Mouse (Mus musculus) liver, embryonic 11.5 days (tissue): ENCODE results near the gene Apof. TPM values are rescaled to one million over a fixed set of nuclear protein-coding genes. Genes with fewer than 3 reads are reported as not detected.

Experiments used
- ATAC-seq: fragments of 200-750 bp; cut with Nextera tagmentation; replicated peaks from 2 replicates; pipeline ENCODE4 v1.8.0; 2017; ENCODE audit warnings: moderate number of reproducible peaks, mild to moderate bottlenecking, moderate TSS enrichment, moderate library complexity; ENCODE audit not compliant: low FRiP score
- DNase-seq: peaks from one replicate; pipeline ENCODE4 v3.0.0-alpha.2; 2017; ENCODE audit warnings: low spot score
- H3K27ac ChIP-seq: fragments of 300-500 bp; sonication (generic); 2 replicates; pipeline ENCODE4 v1.5.1; 2014; ENCODE audit warnings: mild to moderate bottlenecking, low read depth, low read length, control low read depth
- H3K27me3 ChIP-seq: fragments of 300-500 bp; sonication (generic); replicated peaks from 2 replicates; pipeline ENCODE4 v1.6.1; 2014; ENCODE audit warnings: low read length, mixed read lengths; ENCODE audit not compliant: control insufficient read depth, insufficient read depth
- H3K36me3 ChIP-seq: fragments of 300-500 bp; sonication (generic); 2 replicates; pipeline ENCODE4 v1.6.1; 2014; ENCODE audit warnings: mild to moderate bottlenecking, low read length, moderate library complexity, mixed read lengths; ENCODE audit not compliant: control insufficient read depth, insufficient read depth
- H3K4me1 ChIP-seq: fragments of 300-500 bp; sonication (generic); replicated peaks from 2 replicates; pipeline ENCODE4 v1.6.1; 2014; ENCODE audit warnings: low read length, mixed read lengths; ENCODE audit not compliant: control insufficient read depth, insufficient read depth
- H3K4me2 ChIP-seq: fragments of 300-500 bp; sonication (generic); 2 replicates; pipeline ENCODE4 v1.6.1; 2014; ENCODE audit warnings: mild to moderate bottlenecking, control low read depth, moderate library complexity
- H3K4me3 ChIP-seq: fragments of 300-500 bp; sonication (generic); 2 replicates; pipeline ENCODE4 v1.5.1; 2014; ENCODE audit warnings: low read depth, low read length, control low read depth
- H3K9ac ChIP-seq: fragments of 300-500 bp; sonication (generic); 2 replicates; pipeline ENCODE4 v1.6.1; 2014; ENCODE audit warnings: low read depth, low read length, control low read depth
- H3K9me3 ChIP-seq: fragments of 300-500 bp; sonication (generic); 2 replicates; pipeline ENCODE4 v1.6.1; 2016; ENCODE audit warnings: low read length, inconsistent platforms, mixed read lengths; ENCODE audit not compliant: control insufficient read depth
- WGBS: fragments of 180-500 bp; shearing (Covaris S2); extraction: QIAGEN DNeasy Blood & Tissue Kit; methylation state at CpG from one replicate; pipeline ENCODE4 v1.1.7; 2014; 5-methylcytosine and 5-hydroxymethylcytosine counted together
- polyA plus RNA-seq: library from polyadenylated mRNA; unstranded; fragments of >200 nt; fragmentation: Nextera tagmentation; extraction: Ambion mirVana; gene quantifications from 2 replicates; pipeline ENCODE4 v1.2.1, GENCODE M21; 2014

The Apof gene
- polyA plus RNA-seq, 1 experiment from 2014 or later = 25.0 TPM

DNA sequence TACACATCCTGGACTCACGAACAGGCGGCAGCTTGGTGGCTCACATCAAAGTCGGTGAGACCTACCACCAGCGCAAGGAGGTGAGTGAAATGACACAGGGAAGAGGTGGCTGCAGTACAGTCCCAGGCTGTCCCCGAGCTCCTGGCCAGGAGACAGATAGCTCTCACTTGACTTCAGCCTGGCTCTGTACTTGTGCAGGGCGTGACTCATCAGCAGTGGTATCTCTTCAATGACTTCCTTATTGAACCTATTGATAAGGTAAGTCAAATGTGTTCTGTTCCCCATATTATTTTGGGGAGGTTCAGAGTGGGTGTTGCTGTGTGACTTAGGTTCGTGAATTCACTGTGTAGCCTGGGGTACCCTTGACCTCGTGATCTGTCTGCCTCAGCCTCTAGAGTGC is 47.1 kb downstream of the Apof start:
- ATAC-seq (peak; percentile 52), DNase-seq (no peak)
- Histone ChIP-seq H3K4me3 (no peak overlapping the region), H3K9me3 (no peaks in the 10 kb centered on the region), H3K36me3 (peaks cover 39% of the 10 kb centered on the region), H3K4me1 (no peaks in the 10 kb centered on the region), H3K4me2 (no peak overlapping the region), H3K27me3 (no peaks in the 10 kb centered on the region), H3K9ac (no peak overlapping the region), H3K27ac (no peak overlapping the region)
- 83% methylated on average over 8 of the region's 8 CpGs for WGBS

Other genes starting within 250 kb of the Apof start
- gene Naca, start 233.1 kb upstream of the Apof start, polyA plus RNA-seq = 1,053 and 1,054 TPM in 2 replicates
- 527 and 567 TPM in 2 replicates for gene Ptges3, start 209.7 kb upstream of the Apof start, polyA plus RNA-seq
- 2,564 and 2,777 TPM in 2 replicates for gene Atp5b, start 185.4 kb upstream of the Apof start, polyA plus RNA-seq
- 11.1 and 13.0 TPM in 2 replicates for gene Baz2a, start 177.1 kb upstream of the Apof start, polyA plus RNA-seq
- 14.6 and 17.0 TPM in 2 replicates for gene Rbms2, start 88.4 kb upstream of the Apof start, polyA plus RNA-seq
- gene Gls2, start 74.2 kb upstream of the Apof start, polyA plus RNA-seq = 3.1 and 3.4 TPM in 2 replicates
- gene Spryd4, start 56.9 kb upstream of the Apof start, polyA plus RNA-seq = 32.4 and 37.4 TPM in 2 replicates
- gene Mip, start 42.8 kb upstream of the Apof start, polyA plus RNA-seq = 0.08 TPM in 1 of 2 replicates, not detected in the other
- gene Timeless, start 36.6 kb upstream of the Apof start, polyA plus RNA-seq = 67.5 and 71.2 TPM in 2 replicates
- 0.43 and 0.92 TPM in 2 replicates for gene Apon, start 14.6 kb upstream of the Apof start, polyA plus RNA-seq
- 12.5 and 14.9 TPM in 2 replicates for gene Stat2, start 1.9 kb downstream of the Apof start, polyA plus RNA-seq
- gene Il23a, start 30.1 kb downstream of the Apof start, polyA plus RNA-seq = 0.12 and 0.22 TPM in 2 replicates
- 27.8 and 29.9 TPM in 2 replicates for gene Pan2, start 34.7 kb downstream of the Apof start, polyA plus RNA-seq
- gene Cnpy2, start 53.8 kb downstream of the Apof start, polyA plus RNA-seq = 195 and 221 TPM in 2 replicates
- gene Cs, start 69.1 kb downstream of the Apof start, polyA plus RNA-seq = 255 and 280 TPM in 2 replicates
- gene Coq10a, start 100.3 kb downstream of the Apof start, polyA plus RNA-seq = 8.4 and 10.5 TPM in 2 replicates
- 12.2 and 13.4 TPM in 2 replicates for gene Ankrd52, start 108.4 kb downstream of the Apof start, polyA plus RNA-seq
- gene Slc39a5, start 132.6 kb downstream of the Apof start, polyA plus RNA-seq = 16.5 and 17.6 TPM in 2 replicates
- 101 and 104 TPM in 2 replicates for gene Nabp2, start 142.8 kb downstream of the Apof start, polyA plus RNA-seq
- gene Rnf41, start 143.0 kb downstream of the Apof start, polyA plus RNA-seq = 19.1 and 20.4 TPM in 2 replicates
- 59.0 and 59.7 TPM in 2 replicates for gene Smarcc2, start 190.6 kb downstream of the Apof start, polyA plus RNA-seq
- 639 and 685 TPM in 2 replicates for gene Myl6, start 225.5 kb downstream of the Apof start, polyA plus RNA-seq
- gene Myl6b, start 230.0 kb downstream of the Apof start, polyA plus RNA-seq = 3.9 and 4.2 TPM in 2 replicates